Comparison of ENCODE assay signal across 9 mouse cellular contexts in the genomic region with DNA sequence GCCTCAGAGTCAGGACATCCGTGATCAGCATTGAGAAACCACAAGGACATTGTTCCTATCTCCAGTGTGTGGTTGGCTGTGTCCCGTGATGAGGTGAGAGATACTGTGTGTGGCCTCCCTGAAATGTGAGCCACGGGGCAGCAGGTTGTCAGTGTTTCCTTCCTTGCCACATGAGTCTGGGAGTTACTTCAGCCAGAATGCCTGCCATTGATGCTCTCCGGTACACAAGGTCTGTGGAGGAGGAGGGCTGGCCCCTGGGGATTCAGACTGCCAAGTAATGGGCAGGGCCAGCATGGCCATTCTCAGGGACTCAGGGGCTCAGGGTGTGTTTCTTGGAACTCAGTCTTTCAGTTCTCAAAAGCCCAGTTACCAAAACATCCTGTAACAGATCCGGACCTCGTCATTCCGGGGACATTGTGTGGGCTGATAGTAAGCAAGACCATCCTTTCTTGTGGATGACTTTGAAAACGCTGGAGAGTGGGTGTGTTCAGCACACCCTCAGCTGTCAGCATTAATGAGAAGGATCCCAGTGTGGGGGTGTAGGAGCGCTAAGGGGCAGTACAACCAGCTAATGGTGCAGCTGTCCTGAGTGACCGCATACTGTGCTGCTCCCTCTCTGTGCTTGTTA. TPM values are rescaled to one million over a fixed set of nuclear protein-coding genes. Genes with fewer than 3 reads are reported as not detected.
DNase-seq lines count a peak whose midpoint lies in the region; ATAC-seq and TF ChIP-seq lines count a peak whose summit lies in the region.
"Had no signal": no experiment of that assay in that cellular context is flagged by ENCODE, and none has a peak within 500 bp of the region (broad histone marks: within the 10 kb centered on the region; RNA-seq: fewer than 3 reads in every experiment).

No protein-coding gene starts in this region.

- WGBS in hindbrain, embryonic 15.5 days = 70% methylated on average over 10 of the region's 10 CpGs
- 76% methylated on average over 10 of the region's 10 CpGs for WGBS in hindbrain, embryonic 11.5 days
- 15% methylated on average over 10 of the region's 10 CpGs for WGBS in kidney, adult 2 months

- no peak for TF ChIP-seq POLR2A in kidney, adult 2 months (IDR thresholded peaks at IDR 0.05; ENCODE audit: low read depth, low read length)

- H3K4me3 ChIP-seq in hindbrain, embryonic 15.5 days = no peak overlapping the region
- H3K4me3 ChIP-seq in hindbrain, embryonic 11.5 days (ENCODE audit: low read depth, low read length) = no peak overlapping the region
- peak overlapping the region; percentile 5 for H3K4me3 ChIP-seq in kidney, adult 2 months (ENCODE audit: insufficient read depth, low read depth, low read length)

- H3K9me3 ChIP-seq in hindbrain, embryonic 15.5 days = no peaks in the 10 kb centered on the region
- no peaks in the 10 kb centered on the region for H3K9me3 ChIP-seq in hindbrain, embryonic 11.5 days (ENCODE audit: control insufficient read depth, low read length)

- no peak for TF ChIP-seq CTCF in kidney, adult 2 months (conservative IDR thresholded peaks at IDR 0.05; ENCODE audit: insufficient read depth, insufficient read length, low read depth, low read length)

- no peaks in the 10 kb centered on the region for H3K27me3 ChIP-seq in hindbrain, embryonic 15.5 days
- H3K27me3 ChIP-seq in hindbrain, embryonic 11.5 days (ENCODE audit: control insufficient read depth, insufficient read depth, low read length) = no peaks in the 10 kb centered on the region
- no peaks in the 10 kb centered on the region for H3K27me3 ChIP-seq in kidney, adult 2 months (replicated peaks; ENCODE audit: control insufficient read depth, insufficient read depth, low read length)

- no peak for ATAC-seq in hindbrain, embryonic 15.5 days (ENCODE audit: low FRiP score, low read depth)
- ATAC-seq in hindbrain, embryonic 11.5 days (ENCODE audit: low FRiP score) = no peak
- ATAC-seq in common myeloid progenitor, adult 5-6 weeks (replicated peaks; ENCODE audit: low read depth, poor library complexity, severe bottlenecking) = peak; percentile 74
- ATAC-seq in megakaryocyte progenitor cell, adult 5-6 weeks (replicated peaks; ENCODE audit: poor library complexity) = peak; percentile 56

- no peak overlapping the region for H3K27ac ChIP-seq in hindbrain, embryonic 15.5 days (replicated peaks)
- no peak overlapping the region for H3K27ac ChIP-seq in hindbrain, embryonic 11.5 days (ENCODE audit: low read depth, low read length)
- no peak overlapping the region for H3K27ac ChIP-seq in kidney, adult 2 months (ENCODE audit: insufficient read depth, low read depth, low read length)

- H3K36me3 ChIP-seq in hindbrain, embryonic 15.5 days = 0 out of 2 replicates have a peak, but pooled peaks cover 4% of the 10 kb centered on the region
- no peaks in the 10 kb centered on the region for H3K36me3 ChIP-seq in hindbrain, embryonic 11.5 days (ENCODE audit: control insufficient read depth, insufficient read depth, low read length)
- H3K36me3 ChIP-seq in kidney, adult 2 months (ENCODE audit: control insufficient read depth, insufficient read depth, low read length) = no peaks in the 10 kb centered on the region

- no peak overlapping the region for H3K9ac ChIP-seq in hindbrain, embryonic 15.5 days
- H3K9ac ChIP-seq in hindbrain, embryonic 11.5 days (ENCODE audit: low read depth, low read length) = no peak overlapping the region
- H3K9ac ChIP-seq: lung, embryonic 14.5 days had no signal

- peaks cover 35% of the 10 kb centered on the region for H3K4me1 ChIP-seq in hindbrain, embryonic 15.5 days (replicated peaks)
- 0 out of 2 replicates have a peak, but pooled peaks cover 2% of the 10 kb centered on the region for H3K4me1 ChIP-seq in hindbrain, embryonic 11.5 days (replicated peaks; ENCODE audit: control insufficient read depth, insufficient read depth, low read length)
- H3K4me1 ChIP-seq in kidney, adult 2 months (ENCODE audit: control insufficient read depth, insufficient read depth, low read length) = peaks cover 32% of the 10 kb centered on the region

- H3K4me2 ChIP-seq in hindbrain, embryonic 15.5 days = peak overlapping the region; percentile 4; the same call in 1 of the 2 replicates
- no peak overlapping the region for H3K4me2 ChIP-seq in hindbrain, embryonic 11.5 days (replicated peaks; ENCODE audit: low read depth, low read length)
- H3K4me2 ChIP-seq: lung, embryonic 14.5 days had no signal

- DNase-seq in hindbrain, embryonic 11.5 days (ENCODE audit: low spot score) = no peak
- DNase-seq in kidney, adult 2 months = peak; percentile 79
- DNase-seq in spleen, adult 12 weeks (ENCODE audit: low spot score) = no peak
- DNase-seq in urinary bladder, postnatal 14 days (ENCODE audit: low spot score) = no peak
- no peak for DNase-seq in B cell, adult 2 months
- DNase-seq: lung, embryonic 14.5 days had no signal

RNA-seq across cellular contexts. Expression of a gene that starts 2.4 kb away (rescaled TPM):
- 75.2 and 81.7 TPM in 2 replicates for polyA plus RNA-seq in hindbrain, embryonic 15.5 days (2015; fragmentation: Nextera tagmentation; extraction: Ambion mirVana)
- 73.1 and 79.3 TPM in 2 replicates for polyA plus RNA-seq in hindbrain, embryonic 11.5 days (2014; fragmentation: Nextera tagmentation; extraction: Ambion mirVana)
- 35.5 and 47.4 TPM in 2 replicates for total RNA-seq in common myeloid progenitor, adult 5-6 weeks (2017)
- 321 and 342 TPM in 2 replicates for polyA plus RNA-seq in kidney, adult 2 months (2012; rRNA removed)
- 54.1 and 60.0 TPM in 2 replicates for total RNA-seq in megakaryocyte progenitor cell, adult 5-6 weeks (2015)
- 31.8 and 37.6 TPM in 2 replicates for total RNA-seq in megakaryocyte progenitor cell, adult 5-6 weeks (2017)

RNA-seq across cellular contexts. Expression of a gene that starts 22.0 kb away (rescaled TPM):
- polyA plus RNA-seq in hindbrain, embryonic 15.5 days (2015; fragmentation: Nextera tagmentation; extraction: Ambion mirVana) = 282 and 283 TPM in 2 replicates
- polyA plus RNA-seq in hindbrain, embryonic 11.5 days (2014; fragmentation: Nextera tagmentation; extraction: Ambion mirVana) = 287 and 321 TPM in 2 replicates
- total RNA-seq in common myeloid progenitor, adult 5-6 weeks (2017) = 147 and 170 TPM in 2 replicates
- 241 and 269 TPM in 2 replicates for polyA plus RNA-seq in kidney, adult 2 months (2012; rRNA removed)
- 34.5 and 38.8 TPM in 2 replicates for total RNA-seq in megakaryocyte progenitor cell, adult 5-6 weeks (2015)
- total RNA-seq in megakaryocyte progenitor cell, adult 5-6 weeks (2017) = 187 and 212 TPM in 2 replicates

RNA-seq across cellular contexts. Expression of a gene that starts 22.1 kb away (rescaled TPM):
- polyA plus RNA-seq in hindbrain, embryonic 15.5 days (2015; fragmentation: Nextera tagmentation; extraction: Ambion mirVana) = 2.9 TPM in 1 of 2 replicates, not detected in the other
- polyA plus RNA-seq in hindbrain, embryonic 11.5 days (2014; fragmentation: Nextera tagmentation; extraction: Ambion mirVana) = 2.2 TPM in 1 of 2 replicates, not detected in the other
- not detected in 2 replicates for total RNA-seq in common myeloid progenitor, adult 5-6 weeks (2017)
- not detected in 2 replicates for polyA plus RNA-seq in kidney, adult 2 months (2012; rRNA removed)
- total RNA-seq in megakaryocyte progenitor cell, adult 5-6 weeks (2015) = not detected in 2 replicates
- total RNA-seq in megakaryocyte progenitor cell, adult 5-6 weeks (2017) = 1.1 TPM in 1 of 2 replicates, not detected in the other

RNA-seq across cellular contexts. Expression of a gene that starts 38.2 kb away (rescaled TPM):
- 83.8 and 90.0 TPM in 2 replicates for polyA plus RNA-seq in hindbrain, embryonic 15.5 days (2015; fragmentation: Nextera tagmentation; extraction: Ambion mirVana)
- polyA plus RNA-seq in hindbrain, embryonic 11.5 days (2014; fragmentation: Nextera tagmentation; extraction: Ambion mirVana) = 40.5 and 50.0 TPM in 2 replicates
- total RNA-seq in common myeloid progenitor, adult 5-6 weeks (2017) = 27.0 and 37.2 TPM in 2 replicates
- 29.9 and 33.8 TPM in 2 replicates for polyA plus RNA-seq in kidney, adult 2 months (2012; rRNA removed)
- total RNA-seq in megakaryocyte progenitor cell, adult 5-6 weeks (2015) = 22.8 and 25.1 TPM in 2 replicates
- total RNA-seq in megakaryocyte progenitor cell, adult 5-6 weeks (2017) = 30.4 and 34.2 TPM in 2 replicates

RNA-seq across cellular contexts. Expression of a gene that starts 53.9 kb away (rescaled TPM):
- polyA plus RNA-seq in hindbrain, embryonic 15.5 days (2015; fragmentation: Nextera tagmentation; extraction: Ambion mirVana) = 1.1 and 1.5 TPM in 2 replicates
- 1.2 and 1.8 TPM in 2 replicates for polyA plus RNA-seq in hindbrain, embryonic 11.5 days (2014; fragmentation: Nextera tagmentation; extraction: Ambion mirVana)
- 12.4 and 18.4 TPM in 2 replicates for total RNA-seq in common myeloid progenitor, adult 5-6 weeks (2017)
- 6.5 and 13.6 TPM in 2 replicates for polyA plus RNA-seq in kidney, adult 2 months (2012; rRNA removed)
- 37.2 and 37.9 TPM in 2 replicates for total RNA-seq in megakaryocyte progenitor cell, adult 5-6 weeks (2015)
- total RNA-seq in megakaryocyte progenitor cell, adult 5-6 weeks (2017) = 35.1 and 42.0 TPM in 2 replicates

Comparison
In these comparisons a context has a peak if more than half of its experiments do, and no peak if none do; other contexts are left out.
1. ATAC-seq: peak in common myeloid progenitor, adult 5-6 weeks (single experiment) and megakaryocyte progenitor cell, adult 5-6 weeks (single experiment); none in hindbrain, embryonic 15.5 days (single experiment) and hindbrain, embryonic 11.5 days (single experiment).